Mouse (Mus musculus): ENCODE data around the gene Nfxl1.
"Not testable (repeated sequence)": the region's sequence is repeated elsewhere in the genome, so short reads cannot be mapped to it uniquely, and the experiment has no call there.

The Nfxl1 gene

GRCm38 (mm10) chr5:72559544-72560049, at the start of gene Nfxl1:
TSS of gene Nfxl1 (minus strand) at chr5:72559684.
- DNase-seq (ENCODE audit: low spot score in 2 of 2), result peak; percentile 95 to 97

- DNase-seq (ENCODE audit: low spot score in 2 of 2), result no peak
Measured at GRCm38 (mm10) chr5:72603138-72603537, 43.7 kb upstream of the Nfxl1 start.

GRCm38 (mm10) chr5:72601006-72601405, 41.5 kb upstream of the Nfxl1 start:
- DNase-seq (ENCODE audit: low spot score in 2 of 2), result peak in 1 of 2 experiments; percentile 16

GRCm38 (mm10) chr5:72587192-72587681, 27.8 kb upstream of the Nfxl1 start, which contains the start of gene Gm5868:
TSS of gene Gm5868 (minus strand) at chr5:72587551.
- no peak for DNase-seq (ENCODE audit: low spot score in 2 of 2)

- not testable (repeated sequence) for DNase-seq (ENCODE audit: low spot score in 2 of 2)
Measured at GRCm38 (mm10) chr5:72586667-72587191, 27.2 kb upstream of the Nfxl1 start.

- not testable (repeated sequence) for DNase-seq (ENCODE audit: low spot score in 2 of 2)
Measured at GRCm38 (mm10) chr5:72586122-72586521, 26.6 kb upstream of the Nfxl1 start.

GRCm38 (mm10) chr5:72580970-72581332, 21.5 kb upstream of the Nfxl1 start, which contains the start of gene Zar1:
TSS of gene Zar1 (minus strand) at chr5:72581254.
- DNase-seq (ENCODE audit: low spot score in 2 of 2), result not testable (repeated sequence)

GRCm38 (mm10) chr5:72580088-72580969, 20.8 kb upstream of the Nfxl1 start:
- DNase-seq (ENCODE audit: low spot score in 2 of 2), result not testable (repeated sequence)

- DNase-seq (ENCODE audit: low spot score in 2 of 2), result not testable (repeated sequence)
Measured at GRCm38 (mm10) chr5:72579599-72579998, 20.1 kb upstream of the Nfxl1 start.

- no peak for DNase-seq (ENCODE audit: low spot score in 2 of 2)
Measured at GRCm38 (mm10) chr5:72565621-72566020, 6.1 kb upstream of the Nfxl1 start.

- not testable (repeated sequence) for DNase-seq (ENCODE audit: low spot score in 2 of 2)
Measured at GRCm38 (mm10) chr5:72563183-72563582, 3.7 kb upstream of the Nfxl1 start.

GRCm38 (mm10) chr5:72560976-72561628, 1.6 kb upstream of the Nfxl1 start:
- no peak for DNase-seq (ENCODE audit: low spot score in 2 of 2)

- peak in 1 of 2 experiments; percentile 7 for DNase-seq (ENCODE audit: low spot score in 2 of 2)
Measured at GRCm38 (mm10) chr5:72558716-72559526, 563 bp downstream of the Nfxl1 start.

- no peak for DNase-seq (ENCODE audit: low spot score in 2 of 2)
Measured at GRCm38 (mm10) chr5:72556245-72556644, 3.2 kb downstream of the Nfxl1 start.

GRCm38 (mm10) chr5:72551209-72551608, 8.3 kb downstream of the Nfxl1 start:
- no peak for DNase-seq (ENCODE audit: low spot score in 2 of 2)

GRCm38 (mm10) chr5:72528896-72529295, 30.6 kb downstream of the Nfxl1 start:
- DNase-seq (ENCODE audit: low spot score in 2 of 2), result no peak

- DNase-seq (ENCODE audit: low spot score in 2 of 2), result no peak
Measured at GRCm38 (mm10) chr5:72513808-72514207, 45.7 kb downstream of the Nfxl1 start.

GRCm38 (mm10) chr5:72505740-72506139, 53.7 kb downstream of the Nfxl1 start:
- DNase-seq (ENCODE audit: low spot score in 2 of 2), result peak in 1 of 2 experiments; percentile 45

GRCm38 (mm10) chr5:72503531-72504523, 55.7 kb downstream of the Nfxl1 start, which contains the start of gene Corin:
TSS of gene Corin (minus strand) at chr5:72504473.
- DNase-seq (ENCODE audit: low spot score in 2 of 2), result no peak

- no peak for DNase-seq (ENCODE audit: low spot score in 2 of 2)
Measured at GRCm38 (mm10) chr5:72502778-72503177, 56.7 kb downstream of the Nfxl1 start.

Data from frontal cortex, postnatal 36 days (tissue).